Mouse (Mus musculus): ENCODE data around the gene Rab3c. TPM values are rescaled to one million over a fixed set of nuclear protein-coding genes. Genes with fewer than 3 reads are reported as not detected.

Rab3c gene
- polyA plus RNA-seq, 1 experiment from 2014 or later, result 275 TPM

Other genes starting within 250 kb of the Rab3c start
- gene Gapt, start 76.2 kb upstream of the Rab3c start, polyA plus RNA-seq (2015; fragmentation: Nextera tagmentation; extraction: Ambion mirVana), result 0.08 TPM in 1 of 2 replicates, not detected in the other
- gene Plk2, start 114.0 kb upstream of the Rab3c start, polyA plus RNA-seq (2015; fragmentation: Nextera tagmentation; extraction: Ambion mirVana), result 154 and 173 TPM in 2 replicates

All from midbrain, embryonic 15.5 days (tissue).